Mouse (Mus musculus) G1E (cell line): ENCODE results near the gene Ccdc8. TPM values are rescaled to one million over a fixed set of nuclear protein-coding genes. Genes with fewer than 3 reads are reported as not detected.
A peak's percentile ranks its signal among the peaks of the same experiment; 100 is the strongest.
"Not testable (repeated sequence)": the region's sequence is repeated elsewhere in the genome, so short reads cannot be mapped to it uniquely, and the experiment has no call there.

Experiments
- ATAC-seq: 2 replicates; pipeline ENCODE4 v1.8.0; 2016; ENCODE audit warnings: mild to moderate bottlenecking; ENCODE audit not compliant: insufficient number of reproducible peaks, poor library complexity, low FRiP score, severe bottlenecking; ENCODE audit errors: extremely low read depth
- DNase-seq: peaks from one replicate; pipeline ENCODE4 v3.0.0; 2012; ENCODE audit warnings: low spot score
- H3K27me3 ChIP-seq: 2 replicates; pipeline ENCODE4 v1.6.1; 2012; ENCODE audit warnings: mild to moderate bottlenecking, low read length, inconsistent platforms; ENCODE audit not compliant: insufficient read depth
- H3K36me3 ChIP-seq: replicated peaks from 2 replicates; pipeline ENCODE3; 2012; ENCODE audit warnings: mild to moderate bottlenecking, inconsistent platforms
- H3K4me1 ChIP-seq: 2 replicates; pipeline ENCODE4 v1.6.1; 2012; ENCODE audit warnings: low read depth, low read length, inconsistent platforms, mixed read lengths; ENCODE audit not compliant: insufficient read depth
- H3K4me3 ChIP-seq: 2 replicates; pipeline ENCODE4 v1.5.1; 2012; ENCODE audit warnings: low read depth, mild to moderate bottlenecking, inconsistent platforms, low read length, moderate library complexity, mixed read lengths
- H3K9me3 ChIP-seq: replicated peaks from 2 replicates; pipeline ENCODE4 v1.6.1; 2012; ENCODE audit warnings: inconsistent platforms
- CTCF ChIP-seq: IDR thresholded peaks from 2 replicates; pipeline ENCODE4 v1.5.1; 2012; ENCODE audit warnings: low read depth, low read length, inconsistent platforms, mixed read lengths
- GATA1 ChIP-seq: IDR thresholded peaks from 2 replicates; pipeline ENCODE4 v1.6.1; 2012; ENCODE audit warnings: borderline replicate concordance, low read length, inconsistent platforms, mixed read lengths
- GATA2 ChIP-seq: IDR thresholded peaks from 2 replicates; pipeline ENCODE4 v1.6.1; 2012; ENCODE audit warnings: low read depth, low read length, inconsistent platforms, borderline replicate concordance
- POLR2AphosphoS5 ChIP-seq: IDR thresholded peaks from 2 replicates; pipeline ENCODE4 v1.6.1; 2012; ENCODE audit warnings: low read depth, low read length, inconsistent platforms; ENCODE audit not compliant: insufficient replicate concordance
- TAL1 ChIP-seq: conservative IDR thresholded peaks from 2 replicates; pipeline ENCODE4 v1.6.1; 2012; ENCODE audit warnings: low read depth, low read length, inconsistent platforms, mixed read lengths
- polyA plus RNA-seq: library from polyadenylated mRNA; stranded (reverse); fragments of >175 nt; gene quantifications from 2 replicates; pipeline ENCODE4 v1.2.3, GENCODE M21; 2012
- total RNA-seq, 2 experiments: library from RNA; stranded (forward) in 1 of 2; stranded (reverse) in 1 of 2; fragments of 200-1000 nt in 1 of 2; fragments of >200 nt in 1 of 2; fragmentation: Nextera tagmentation in 1 of 2; gene quantifications; 2 replicates each; pipeline ENCODE4 v1.2.3; 2014 to 2017

Ccdc8 gene
- total and polyA plus RNA-seq, 3 experiments: 3.3 to 17.6 (median 7.1) TPM

DNA sequence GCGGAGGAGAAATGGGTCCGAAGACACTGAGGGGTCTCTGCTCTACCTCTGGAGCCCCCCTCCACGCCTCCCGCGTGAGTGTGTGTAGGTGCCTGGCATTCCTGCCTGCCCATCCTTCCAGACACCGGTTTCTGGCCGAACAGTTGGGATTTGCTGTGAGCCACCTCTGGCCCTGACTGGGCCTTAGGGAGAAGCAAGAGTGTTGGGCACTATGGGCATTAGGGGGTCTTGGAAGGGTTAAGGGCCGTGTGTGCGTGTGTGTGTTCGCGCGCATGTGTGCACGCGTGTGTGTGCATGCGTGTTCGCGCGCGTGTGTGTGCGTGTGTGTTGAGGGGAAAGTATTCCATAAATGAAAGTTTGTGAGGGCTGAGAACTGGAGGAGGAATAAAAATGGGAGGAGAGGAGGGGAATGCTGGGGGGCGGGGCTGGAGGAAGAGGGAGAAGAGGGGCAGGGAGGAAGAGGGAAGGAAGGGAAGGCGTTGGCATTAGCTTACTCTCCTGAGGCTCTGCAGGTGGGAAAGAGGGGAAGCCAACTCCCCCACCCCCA is 45.1 kb upstream of the Ccdc8 start:
- ATAC-seq (no peak), DNase-seq (no peak)
- Histone ChIP-seq H3K9me3 (peaks cover 9% of the 10 kb centered on the region), H3K4me1 (peaks cover 9% of the 10 kb centered on the region), H3K4me3 (no peak overlapping the region), H3K27me3 (peaks cover 32% of the 10 kb centered on the region), H3K36me3 (no peaks in the 10 kb centered on the region)
- TF ChIP-seq TAL1: no peak
- no peak for TF ChIP-seq POLR2AphosphoS5
- TF ChIP-seq CTCF: no peak
- no peak for TF ChIP-seq GATA2
- TF ChIP-seq GATA1: no peak

DNA sequence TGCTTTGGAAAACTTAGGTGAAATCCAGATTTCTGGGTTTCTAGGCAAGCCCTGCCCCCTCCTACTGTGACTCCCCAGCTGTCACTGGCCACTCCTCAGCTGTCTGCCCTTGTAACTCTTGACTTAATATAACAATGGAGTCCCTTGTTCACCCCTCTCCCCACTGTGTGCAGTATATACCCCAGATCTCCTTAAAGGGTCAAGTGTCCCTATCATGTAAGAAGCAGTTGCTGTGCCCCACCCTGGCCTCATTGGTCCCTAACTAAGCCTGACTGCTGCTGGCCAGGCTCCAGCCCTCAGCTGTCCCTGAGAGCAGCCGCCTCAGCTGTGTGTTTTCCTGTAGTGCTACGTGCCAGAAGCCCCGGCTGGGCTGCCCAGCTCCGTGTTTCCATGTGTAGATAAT is 44.5 kb upstream of the Ccdc8 start:
- Histone ChIP-seq H3K27me3 (peaks cover 30% of the 10 kb centered on the region), H3K36me3 (no peaks in the 10 kb centered on the region), H3K9me3 (peaks cover 9% of the 10 kb centered on the region), H3K4me1 (peaks cover 9% of the 10 kb centered on the region), H3K4me3 (no peak overlapping the region)
- TF ChIP-seq GATA2: no peak
- TF ChIP-seq TAL1: no peak
- no peak for TF ChIP-seq POLR2AphosphoS5
- no peak for DNase-seq
- no peak for ATAC-seq

GRCm38 (mm10) chr7:16948923-16949458 is 43.5 kb upstream of the Ccdc8 start:
- Histone ChIP-seq H3K4me1 (peaks cover 9% of the 10 kb centered on the region), H3K36me3 (no peaks in the 10 kb centered on the region), H3K9me3 (peaks cover 9% of the 10 kb centered on the region), H3K4me3 (no peak overlapping the region), H3K27me3 (peaks cover 28% of the 10 kb centered on the region)
- DNase-seq (no peak), ATAC-seq (no peak)
- TF ChIP-seq TAL1 (no peak), GATA1 (no peak), GATA2 (no peak), CTCF (no peak), POLR2AphosphoS5 (no peak)

GRCm38 (mm10) chr7:16949908-16950841 is 42.3 kb upstream of the Ccdc8 start:
- DNase-seq (no peak), ATAC-seq (no peak)
- Histone ChIP-seq H3K27me3 (peaks cover 24% of the 10 kb centered on the region), H3K4me3 (0 out of 2 replicates have a peak overlapping the region, but pooled peaks have one; percentile 23), H3K4me1 (peaks cover 13% of the 10 kb centered on the region), H3K9me3 (peaks cover under 1% of the 10 kb centered on the region; the same call in 1 of the 2 replicates), H3K36me3 (no peaks in the 10 kb centered on the region)
- no peak for TF ChIP-seq GATA2
- no peak for TF ChIP-seq TAL1
- TF ChIP-seq POLR2AphosphoS5: no peak
- no peak for TF ChIP-seq GATA1
- TF ChIP-seq CTCF: peak; percentile 8; the same call in 1 of the 2 replicates

DNA sequence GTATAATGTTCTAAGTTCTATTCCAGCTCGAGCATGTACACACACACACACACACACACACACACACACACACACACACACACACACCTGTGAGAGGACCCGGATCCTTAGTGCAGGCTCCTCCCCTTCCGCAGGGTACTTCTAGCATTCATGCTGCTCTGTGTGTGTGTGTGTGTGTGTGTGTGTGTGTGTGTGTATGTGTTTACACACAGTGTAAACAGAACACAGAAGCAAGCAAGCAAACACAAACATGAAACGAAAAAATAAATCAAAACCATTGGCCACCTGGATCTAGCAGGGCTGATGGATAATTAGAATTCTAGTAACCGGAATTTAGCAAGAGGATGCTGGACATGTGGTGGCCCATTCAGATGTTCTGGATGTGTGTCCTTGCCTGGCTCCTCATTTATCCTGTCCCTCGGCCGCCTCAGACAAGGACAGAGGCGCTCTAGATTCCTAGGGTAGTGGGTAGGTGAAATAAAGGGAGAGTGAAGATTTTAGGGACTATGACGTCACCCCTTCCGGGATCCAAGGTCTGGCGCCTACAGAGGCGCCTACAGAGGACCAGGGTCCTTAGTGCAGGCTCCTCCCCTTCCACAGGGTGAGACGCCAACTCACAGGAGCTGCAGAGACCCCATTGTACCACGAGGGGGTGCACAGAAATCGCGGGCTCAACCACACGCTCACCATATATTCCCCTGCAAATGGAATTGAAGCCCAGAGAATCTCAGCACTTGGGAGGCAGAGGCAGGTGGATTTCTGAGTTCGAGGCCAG is 41.5 kb upstream of the Ccdc8 start:
- TF ChIP-seq TAL1: no peak
- TF ChIP-seq POLR2AphosphoS5: no peak
- no peak for TF ChIP-seq GATA2
- TF ChIP-seq CTCF: peak; percentile 74
- no peak for TF ChIP-seq GATA1
- H3K4me1 ChIP-seq: peaks cover 13% of the 10 kb centered on the region
- H3K36me3 ChIP-seq: no peaks in the 10 kb centered on the region
- no peaks in the 10 kb centered on the region for H3K9me3 ChIP-seq
- H3K27me3 ChIP-seq: peaks cover 24% of the 10 kb centered on the region
- ATAC-seq: peak; percentile 83
- no peak overlapping the region for H3K4me3 ChIP-seq
- DNase-seq: peak; percentile 53

DNA sequence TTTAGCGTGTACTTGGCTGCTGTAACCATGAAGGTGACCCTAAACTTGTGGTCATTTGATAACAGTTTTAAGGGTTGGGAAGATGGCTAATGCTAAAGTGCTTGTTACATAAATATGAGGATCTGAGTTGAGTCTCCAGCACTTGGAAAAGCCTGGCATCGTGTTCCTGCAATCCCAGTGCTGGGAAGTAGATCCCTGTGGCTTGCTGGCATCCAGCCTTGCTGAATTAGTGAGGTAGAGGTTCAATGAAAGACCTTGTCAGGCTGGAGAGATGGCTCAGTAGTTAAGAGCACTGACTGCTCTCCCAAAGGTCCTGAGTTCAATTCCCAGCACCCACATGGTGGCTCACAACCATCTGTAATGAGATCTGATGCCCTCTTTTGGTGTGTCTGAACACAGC is 38.7 kb upstream of the Ccdc8 start:
- DNase-seq, H3K36me3 ChIP-seq, H3K9me3 ChIP-seq, H3K4me3 ChIP-seq, ATAC-seq: not testable (repeated sequence)
- Histone ChIP-seq H3K4me1 (peaks cover 13% of the 10 kb centered on the region), H3K27me3 (peaks cover 23% of the 10 kb centered on the region)
